Mouse (Mus musculus) lung, adult 2 months (tissue): ENCODE data around the gene Tnfrsf1a.

Experiments used
- CTCF ChIP-seq: fragments of 200-500 bp; IDR thresholded peaks from 2 replicates; pipeline ENCODE4 v1.5.1; 2011; ENCODE audit warnings: mild to moderate bottlenecking, low read length, control low read depth; ENCODE audit not compliant: insufficient read depth
- POLR2A ChIP-seq: fragments of 200-500 bp; IDR thresholded peaks from 2 replicates; pipeline ENCODE4 v1.6.1; 2011; ENCODE audit warnings: low read depth, mild to moderate bottlenecking, control low read depth, low read length, borderline replicate concordance; ENCODE audit errors: extremely low read depth

- TF ChIP-seq CTCF = no peak
- TF ChIP-seq POLR2A = no peak
Observed at GRCm38 (mm10) chr6:125385066-125385974, 36.2 kb downstream of the Tnfrsf1a start.
